Mouse (Mus musculus): ENCODE measurements at regions not wholly inside any gene's neighbourhood (a gene's known extent, or its start where the extent isn't known, plus 50 kb on each side); places are given as distances from the start of the nearest gene placed in this dataset.

DNA sequence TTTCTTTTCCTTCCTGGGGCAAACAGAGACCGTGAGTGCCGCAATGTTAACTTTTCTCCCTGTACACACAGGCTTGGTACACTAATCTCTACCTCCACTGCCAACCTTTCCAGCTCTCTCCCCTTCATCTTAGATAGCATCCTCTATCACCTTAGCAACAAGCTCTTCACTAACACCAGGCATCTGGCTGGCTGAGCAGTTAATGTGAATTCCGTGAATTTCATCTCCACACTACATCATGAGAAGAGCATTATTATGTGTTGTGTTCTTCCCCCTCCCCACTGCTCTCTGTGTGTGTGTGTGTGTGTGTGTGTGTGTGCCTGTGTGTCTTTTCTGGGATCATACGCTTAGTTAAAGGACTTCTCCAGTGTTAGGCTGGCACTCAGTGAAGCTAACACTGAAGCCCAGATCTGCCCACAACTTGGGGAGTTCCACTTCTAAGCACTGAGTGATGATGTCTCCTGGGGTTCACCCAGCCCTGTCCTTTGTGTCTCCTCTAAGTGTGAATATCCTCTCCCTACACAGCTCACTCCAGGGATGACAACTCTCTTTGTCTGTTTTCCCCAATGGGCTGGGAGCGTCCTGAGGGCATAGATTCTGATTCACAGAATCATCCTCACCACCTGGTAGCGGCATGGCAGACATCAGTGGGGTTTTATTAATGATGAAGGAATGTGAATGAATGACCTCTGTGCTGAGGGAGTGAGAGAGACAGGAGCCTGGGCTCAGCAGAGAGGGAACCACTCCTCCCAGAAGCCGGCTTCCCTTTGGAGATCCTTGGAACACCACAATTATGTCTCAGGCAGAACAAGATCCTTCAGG lies 77.7 kb upstream of the Bnc1 start:
- Histone ChIP-seq H3K27me3 (replicated peaks) (peaks cover 4% of the 10 kb centered on the region), H3K9me3 (replicated peaks; ENCODE audit: low read length) (no peaks in the 10 kb centered on the region), H3K4me1 (ENCODE audit: control insufficient read depth in 1 of 2, insufficient read depth in 2 of 2) (no peaks in the 10 kb centered on the region), H3K79me2 (replicated peaks; ENCODE audit: control insufficient read depth, extremely low read depth, insufficient read depth, poor library complexity, severe bottlenecking) (no peaks in the 10 kb centered on the region), H3K4me2 (ENCODE audit: insufficient read depth, low read depth, poor library complexity, severe bottlenecking) (no peak overlapping the region), H3K9ac (ENCODE audit: insufficient read depth, low read depth) (no peak overlapping the region), H3K4me3 (replicated peaks in 1 of 3; ENCODE audit: low read depth in 2 of 3, low read length in 2 of 3, poor library complexity in 1 of 3) (no peak overlapping the region), H3K27ac (ENCODE audit: insufficient read depth, low read depth) (no peak overlapping the region), H3K36me3 (replicated peaks in 1 of 2; ENCODE audit: control insufficient read depth in 1 of 2, insufficient read depth in 1 of 2, low read length in 1 of 2) (no peaks in the 10 kb centered on the region)
- TF ChIP-seq UBTF (IDR thresholded peaks at IDR 0.05; ENCODE audit: low read depth, low read length) (no peak), MXI1 (IDR thresholded peaks at IDR 0.05; ENCODE audit: low read depth, low read length) (no peak), TBP (conservative IDR thresholded peaks at IDR 0.05; ENCODE audit: low read depth, low read length) (no peak), MAZ (IDR thresholded peaks at IDR 0.05; ENCODE audit: low read depth, low read length) (no peak), CTCF (conservative IDR thresholded peaks at IDR 0.05 in 1 of 2, IDR thresholded peaks at IDR 0.05 in 1 of 2; ENCODE audit: low read depth in 2 of 2, low read length in 2 of 2) (no peak), RCOR1 (conservative IDR thresholded peaks at IDR 0.05; ENCODE audit: low read depth, low read length) (no peak), MYC (IDR thresholded peaks at IDR 0.05; ENCODE audit: low read depth, low read length) (no peak), MAFK (IDR thresholded peaks at IDR 0.05; ENCODE audit: insufficient replicate concordance, low read length) (no peak), SIN3A (IDR thresholded peaks at IDR 0.05; ENCODE audit: low read length) (no peak), ZKSCAN1 (IDR thresholded peaks at IDR 0.05; ENCODE audit: borderline replicate concordance, low read depth, low read length) (no peak), ZNF384 (IDR thresholded peaks at IDR 0.05; ENCODE audit: low read depth, low read length) (no peak), ETS1 (conservative IDR thresholded peaks at IDR 0.05; ENCODE audit: low read depth, low read length) (no peak), SMC3 (IDR thresholded peaks at IDR 0.05; ENCODE audit: low read depth, low read length) (no peak), POLR2A (IDR thresholded peaks at IDR 0.05; ENCODE audit: low read depth, low read length) (no peak), POLR2AphosphoS2 (IDR thresholded peaks at IDR 0.05; ENCODE audit: low read depth, low read length) (no peak), ZMIZ1 (IDR thresholded peaks at IDR 0.05; ENCODE audit: low read depth, low read length) (no peak)
- no peak for DNase-seq (ENCODE audit: extremely low read depth)
- dilution Hi-C loops (cut with MboI; ENCODE audit: extremely low pct_ligation_motif_present, extremely low pct_unique_long_range_greater_than_20kb, low sequenced_read_pairs) (no loop called here), in situ Hi-C loops (cut with MboI; ENCODE audit: low pct_ligation_motif_present, low pct_unique_long_range_greater_than_20kb, low sequenced_read_pairs) (no loop called here)

DNA sequence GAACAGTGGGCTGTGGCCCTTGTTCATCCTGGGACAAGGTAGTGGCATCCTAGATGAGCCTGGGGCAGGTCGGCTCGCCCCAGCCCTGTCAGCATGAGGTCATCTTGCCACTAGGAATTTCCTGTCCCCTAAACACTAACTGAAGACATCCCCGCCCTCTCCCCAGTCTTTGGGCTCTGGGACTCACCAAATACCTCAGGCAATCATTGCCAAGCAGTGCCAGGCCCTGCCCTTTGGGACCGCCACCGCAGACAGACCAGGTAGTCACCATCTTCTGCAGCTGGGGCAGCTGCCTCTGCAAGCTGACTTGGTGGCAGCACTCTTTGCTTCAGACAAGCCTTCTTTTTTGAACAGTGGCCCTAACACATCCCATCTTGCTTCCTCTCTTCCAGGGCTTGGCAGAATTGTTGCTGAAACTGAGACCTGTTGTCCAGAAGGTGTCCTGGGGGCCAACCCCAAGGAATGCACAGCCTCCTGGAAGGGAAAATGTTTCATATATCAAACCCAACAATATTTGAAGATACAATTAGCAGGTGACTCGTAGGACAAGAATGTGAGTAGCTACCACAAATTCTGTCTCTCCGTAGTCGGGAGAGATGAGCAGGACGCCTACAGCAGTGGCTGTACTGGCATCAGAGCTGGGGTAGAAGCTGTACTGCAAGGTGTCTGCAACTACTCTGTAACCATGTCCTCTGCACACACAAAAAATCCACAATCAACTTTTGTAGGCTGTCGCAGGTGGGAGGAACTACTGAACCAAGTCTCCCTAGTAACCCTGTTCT lies 79.0 kb upstream of the Bnc1 start:
- dilution Hi-C loops (cut with MboI; ENCODE audit: extremely low pct_ligation_motif_present, extremely low pct_unique_long_range_greater_than_20kb, low sequenced_read_pairs): no loop called here
- Histone ChIP-seq H3K9me3 (replicated peaks; ENCODE audit: low read length) (no peaks in the 10 kb centered on the region), H3K27me3 (replicated peaks) (peaks cover 4% of the 10 kb centered on the region), H3K27ac (ENCODE audit: insufficient read depth, low read depth) (no peak overlapping the region), H3K9ac (ENCODE audit: insufficient read depth, low read depth) (no peak overlapping the region), H3K36me3 (replicated peaks in 1 of 2; ENCODE audit: control insufficient read depth in 1 of 2, insufficient read depth in 1 of 2, low read length in 1 of 2) (no peaks in the 10 kb centered on the region), H3K4me3 (replicated peaks in 1 of 3; ENCODE audit: low read depth in 2 of 3, low read length in 2 of 3, poor library complexity in 1 of 3) (no peak overlapping the region), H3K4me1 (ENCODE audit: control insufficient read depth in 1 of 2, insufficient read depth in 2 of 2) (no peaks in the 10 kb centered on the region), H3K79me2 (replicated peaks; ENCODE audit: control insufficient read depth, extremely low read depth, insufficient read depth, poor library complexity, severe bottlenecking) (no peaks in the 10 kb centered on the region), H3K4me2 (ENCODE audit: insufficient read depth, low read depth, poor library complexity, severe bottlenecking) (no peak overlapping the region)
- DNase-seq (ENCODE audit: extremely low read depth): no peak
- no peak for TF ChIP-seq JUN (IDR thresholded peaks at IDR 0.05; ENCODE audit: insufficient read depth, low read depth, low read length)
- no peak for TF ChIP-seq ELF1 (IDR thresholded peaks at IDR 0.05; ENCODE audit: low read depth, low read length)
- no peak for TF ChIP-seq HCFC1 (IDR thresholded peaks at IDR 0.05; ENCODE audit: low read depth, low read length)
- no peak for TF ChIP-seq KAT2A (IDR thresholded peaks at IDR 0.05; ENCODE audit: insufficient replicate concordance, low read length)
- TF ChIP-seq NELFE (IDR thresholded peaks at IDR 0.05; ENCODE audit: low read depth, low read length): no peak
- TF ChIP-seq TCF12 (IDR thresholded peaks at IDR 0.05; ENCODE audit: low read depth, low read length): no peak
- no peak for TF ChIP-seq ZNF384 (IDR thresholded peaks at IDR 0.05; ENCODE audit: low read depth, low read length)
- TF ChIP-seq EP300 (IDR thresholded peaks at IDR 0.05; ENCODE audit: low read length): no peak
- TF ChIP-seq USF2 (conservative IDR thresholded peaks at IDR 0.05; ENCODE audit: low read depth, low read length): no peak
- TF ChIP-seq SIN3A (IDR thresholded peaks at IDR 0.05; ENCODE audit: low read length): no peak
- TF ChIP-seq ZC3H11A (IDR thresholded peaks at IDR 0.05; ENCODE audit: low read depth, low read length): no peak
- no peak for TF ChIP-seq POLR2A (IDR thresholded peaks at IDR 0.05; ENCODE audit: low read depth, low read length)
- TF ChIP-seq NRF1 (IDR thresholded peaks at IDR 0.05; ENCODE audit: low read depth, low read length): no peak
- in situ Hi-C loops (cut with MboI; ENCODE audit: low pct_ligation_motif_present, low pct_unique_long_range_greater_than_20kb, low sequenced_read_pairs): no loop called here
